Mouse (Mus musculus): ENCODE measurements around the gene 1700061G19Rik. TPM values are rescaled to one million over a fixed set of nuclear protein-coding genes. Genes with fewer than 3 reads are reported as not detected.
"Not testable (repeated sequence)": the region's sequence is repeated elsewhere in the genome, so short reads cannot be mapped to it uniquely, and the experiment has no call there.

The 1700061G19Rik gene
- polyA plus RNA-seq, 1 experiment from 2014 or later = 0.23 TPM

GRCm38 (mm10) chr17:56906166-56906565, 30.9 kb downstream of the 1700061G19Rik start:
- Histone ChIP-seq H3K4me3 (ENCODE audit: low read depth, low read length) (no peak overlapping the region), H3K27ac (ENCODE audit: low read depth, low read length) (no peak overlapping the region), H3K9ac (ENCODE audit: low read depth, low read length) (no peak overlapping the region), H3K36me3 (ENCODE audit: control insufficient read depth, insufficient read depth) (peaks cover 32% of the 10 kb centered on the region), H3K4me1 (replicated peaks; ENCODE audit: control insufficient read depth, insufficient read depth, low read length) (no peaks in the 10 kb centered on the region), H3K4me2 (replicated peaks; ENCODE audit: low read depth) (no peak overlapping the region), H3K27me3 (replicated peaks; ENCODE audit: control insufficient read depth, insufficient read depth, low read length) (no peaks in the 10 kb centered on the region), H3K9me3 (ENCODE audit: control insufficient read depth) (no peaks in the 10 kb centered on the region)
- TF ChIP-seq CTCF (IDR thresholded peaks at IDR 0.05; ENCODE audit: low read depth) = no peak
- no peak for ATAC-seq
- WGBS = 84% methylated on average over 3 of the region's 3 CpGs

- no peak overlapping the region for H3K27ac ChIP-seq (ENCODE audit: low read depth, low read length)
- ATAC-seq = no peak; the same call in 1 of the 2 replicates
- TF ChIP-seq CTCF (IDR thresholded peaks at IDR 0.05; ENCODE audit: low read depth) = peak; percentile 17; the same call in 1 of the 2 replicates
- H3K9me3 ChIP-seq (ENCODE audit: control insufficient read depth) = no peaks in the 10 kb centered on the region
- no peak overlapping the region for H3K4me3 ChIP-seq (ENCODE audit: low read depth, low read length)
- no peak overlapping the region for H3K9ac ChIP-seq (ENCODE audit: low read depth, low read length)
- no peaks in the 10 kb centered on the region for H3K27me3 ChIP-seq (replicated peaks; ENCODE audit: control insufficient read depth, insufficient read depth, low read length)
- no peaks in the 10 kb centered on the region for H3K4me1 ChIP-seq (replicated peaks; ENCODE audit: control insufficient read depth, insufficient read depth, low read length)
- peaks cover 28% of the 10 kb centered on the region for H3K36me3 ChIP-seq (ENCODE audit: control insufficient read depth, insufficient read depth)
- no peak overlapping the region for H3K4me2 ChIP-seq (replicated peaks; ENCODE audit: low read depth)
- WGBS = 71% methylated on average over 5 of the region's 5 CpGs
These were observed 31.8 kb downstream of the 1700061G19Rik start for GRCm38 (mm10) chr17:56907096-56907495.

GRCm38 (mm10) chr17:56907887-56908286, 32.6 kb downstream of the 1700061G19Rik start:
- 27% methylated on average over 9 of the region's 9 CpGs for WGBS
- H3K4me2 ChIP-seq (replicated peaks; ENCODE audit: low read depth) = no peak overlapping the region
- no peak for TF ChIP-seq CTCF (IDR thresholded peaks at IDR 0.05; ENCODE audit: low read depth)
- no peaks in the 10 kb centered on the region for H3K27me3 ChIP-seq (replicated peaks; ENCODE audit: control insufficient read depth, insufficient read depth, low read length)
- no peaks in the 10 kb centered on the region for H3K4me1 ChIP-seq (replicated peaks; ENCODE audit: control insufficient read depth, insufficient read depth, low read length)
- no peak overlapping the region for H3K27ac ChIP-seq (ENCODE audit: low read depth, low read length)
- peaks cover 27% of the 10 kb centered on the region for H3K36me3 ChIP-seq (ENCODE audit: control insufficient read depth, insufficient read depth)
- no peak overlapping the region for H3K4me3 ChIP-seq (ENCODE audit: low read depth, low read length)
- ATAC-seq = no peak
- H3K9me3 ChIP-seq (ENCODE audit: control insufficient read depth) = no peaks in the 10 kb centered on the region
- no peak overlapping the region for H3K9ac ChIP-seq (ENCODE audit: low read depth, low read length)

- not testable (repeated sequence) for H3K4me1 ChIP-seq (replicated peaks; ENCODE audit: control insufficient read depth, insufficient read depth, low read length); H3K4me3 ChIP-seq (ENCODE audit: low read depth, low read length); H3K27me3 ChIP-seq (replicated peaks; ENCODE audit: control insufficient read depth, insufficient read depth, low read length); H3K9me3 ChIP-seq (ENCODE audit: control insufficient read depth); ATAC-seq; H3K27ac ChIP-seq (ENCODE audit: low read depth, low read length); H3K9ac ChIP-seq (ENCODE audit: low read depth, low read length); H3K4me2 ChIP-seq (replicated peaks; ENCODE audit: low read depth)
- H3K36me3 ChIP-seq (ENCODE audit: control insufficient read depth, insufficient read depth) = peaks cover 40% of the 10 kb centered on the region
- WGBS = 78% methylated on average over 2 of the region's 2 CpGs
- TF ChIP-seq CTCF (IDR thresholded peaks at IDR 0.05; ENCODE audit: low read depth) = peak; percentile 26
These were observed 34.5 kb downstream of the 1700061G19Rik start for GRCm38 (mm10) chr17:56909764-56910163.

- H3K9ac ChIP-seq (ENCODE audit: low read depth, low read length) = no peak overlapping the region
- no peak overlapping the region for H3K27ac ChIP-seq (ENCODE audit: low read depth, low read length)
- H3K36me3 ChIP-seq (ENCODE audit: control insufficient read depth, insufficient read depth) = peaks cover 49% of the 10 kb centered on the region
- H3K9me3 ChIP-seq (ENCODE audit: control insufficient read depth) = no peaks in the 10 kb centered on the region
- no peak overlapping the region for H3K4me3 ChIP-seq (ENCODE audit: low read depth, low read length)
- H3K4me2 ChIP-seq (replicated peaks; ENCODE audit: low read depth) = no peak overlapping the region
- no peak for ATAC-seq
- TF ChIP-seq CTCF (IDR thresholded peaks at IDR 0.05; ENCODE audit: low read depth) = no peak
- 93% methylated on average over 3 of the region's 3 CpGs for WGBS
- no peaks in the 10 kb centered on the region for H3K4me1 ChIP-seq (replicated peaks; ENCODE audit: control insufficient read depth, insufficient read depth, low read length)
- no peaks in the 10 kb centered on the region for H3K27me3 ChIP-seq (replicated peaks; ENCODE audit: control insufficient read depth, insufficient read depth, low read length)
These were observed 37.7 kb downstream of the 1700061G19Rik start for GRCm38 (mm10) chr17:56913023-56913422.

- no peak for ATAC-seq
- Histone ChIP-seq H3K36me3 (ENCODE audit: control insufficient read depth, insufficient read depth) (peaks cover 52% of the 10 kb centered on the region), H3K27ac (ENCODE audit: low read depth, low read length) (no peak overlapping the region), H3K9ac (ENCODE audit: low read depth, low read length) (no peak overlapping the region), H3K4me2 (replicated peaks; ENCODE audit: low read depth) (no peak overlapping the region), H3K4me1 (replicated peaks; ENCODE audit: control insufficient read depth, insufficient read depth, low read length) (no peaks in the 10 kb centered on the region), H3K27me3 (replicated peaks; ENCODE audit: control insufficient read depth, insufficient read depth, low read length) (no peaks in the 10 kb centered on the region), H3K4me3 (ENCODE audit: low read depth, low read length) (no peak overlapping the region), H3K9me3 (ENCODE audit: control insufficient read depth) (no peaks in the 10 kb centered on the region)
- no peak for TF ChIP-seq CTCF (IDR thresholded peaks at IDR 0.05; ENCODE audit: low read depth)
These were observed 38.2 kb downstream of the 1700061G19Rik start for GRCm38 (mm10) chr17:56913444-56913843.

GRCm38 (mm10) chr17:56917166-56917565, 41.9 kb downstream of the 1700061G19Rik start:
- no peak overlapping the region for H3K9ac ChIP-seq (ENCODE audit: low read depth, low read length)
- no peak overlapping the region for H3K4me2 ChIP-seq (replicated peaks; ENCODE audit: low read depth)
- no peak for ATAC-seq
- no peaks in the 10 kb centered on the region for H3K4me1 ChIP-seq (replicated peaks; ENCODE audit: control insufficient read depth, insufficient read depth, low read length)
- no peak overlapping the region for H3K27ac ChIP-seq (ENCODE audit: low read depth, low read length)
- 93% methylated on average over 2 of the region's 2 CpGs for WGBS
- H3K9me3 ChIP-seq (ENCODE audit: control insufficient read depth) = no peaks in the 10 kb centered on the region
- H3K4me3 ChIP-seq (ENCODE audit: low read depth, low read length) = no peak overlapping the region
- peaks cover 72% of the 10 kb centered on the region for H3K36me3 ChIP-seq (ENCODE audit: control insufficient read depth, insufficient read depth)
- H3K27me3 ChIP-seq (replicated peaks; ENCODE audit: control insufficient read depth, insufficient read depth, low read length) = no peaks in the 10 kb centered on the region
- TF ChIP-seq CTCF (IDR thresholded peaks at IDR 0.05; ENCODE audit: low read depth) = no peak
